Mouse (Mus musculus): Measurements from ENCODE around the gene Ppp1r14c. TPM values are rescaled to one million over a fixed set of nuclear protein-coding genes. Genes with fewer than 3 reads are reported as not detected.

Gene Ppp1r14c
- polyA plus RNA-seq, 1 experiment from 2014 or later, result 27.0 TPM

- ATAC-seq (ENCODE audit: low FRiP score, low read depth), result peak; percentile 54
Observed at GRCm38 (mm10) chr10:3507484-3508221, 141.8 kb downstream of the Ppp1r14c start.

GRCm38 (mm10) chr10:3508222-3508588 is 142.3 kb downstream of the Ppp1r14c start:
- H3K9me3 ChIP-seq, result no peaks in the 10 kb centered on the region
- H3K27ac ChIP-seq, result no peak overlapping the region
- no peaks in the 10 kb centered on the region for H3K27me3 ChIP-seq (replicated peaks)
- no peak for ATAC-seq (ENCODE audit: low FRiP score, low read depth)
- 0 out of 2 replicates have a peak, but pooled peaks cover 3% of the 10 kb centered on the region for H3K4me1 ChIP-seq
- H3K4me3 ChIP-seq, result no peak overlapping the region
- no peaks in the 10 kb centered on the region for H3K36me3 ChIP-seq
- no peak overlapping the region for H3K9ac ChIP-seq
- WGBS, result 77% methylated on average over 2 of the region's 2 CpGs
- no peak overlapping the region for H3K4me2 ChIP-seq (replicated peaks)

More at GRCm38 (mm10) chr10:3507484-3508221, 141.8 kb downstream of the Ppp1r14c start:
- H3K4me2 ChIP-seq (replicated peaks), result no peak overlapping the region
- H3K9ac ChIP-seq, result no peak overlapping the region
- 0 out of 2 replicates have a peak, but pooled peaks cover 3% of the 10 kb centered on the region for H3K4me1 ChIP-seq
- no peak overlapping the region for H3K27ac ChIP-seq
- no peaks in the 10 kb centered on the region for H3K9me3 ChIP-seq
- no peaks in the 10 kb centered on the region for H3K27me3 ChIP-seq (replicated peaks)
- no peak overlapping the region for H3K4me3 ChIP-seq
- no peaks in the 10 kb centered on the region for H3K36me3 ChIP-seq
- 57% methylated on average over 8 of the region's 8 CpGs for WGBS

GRCm38 (mm10) chr10:3508746-3509145 is 142.9 kb downstream of the Ppp1r14c start:
- H3K9me3 ChIP-seq, result no peaks in the 10 kb centered on the region
- ATAC-seq (ENCODE audit: low FRiP score, low read depth), result no peak
- WGBS, result 66% methylated on average over 2 of the region's 2 CpGs

GRCm38 (mm10) chr10:3509663-3510277 is 143.9 kb downstream of the Ppp1r14c start:
- no peaks in the 10 kb centered on the region for H3K36me3 ChIP-seq
- H3K4me2 ChIP-seq (replicated peaks), result no peak overlapping the region
- no peak overlapping the region for H3K4me3 ChIP-seq
- 82% methylated on average over 7 of the region's 7 CpGs for WGBS
- H3K4me1 ChIP-seq, result 0 out of 2 replicates have a peak, but pooled peaks cover 3% of the 10 kb centered on the region
- H3K27me3 ChIP-seq (replicated peaks), result no peaks in the 10 kb centered on the region
- ATAC-seq (ENCODE audit: low FRiP score, low read depth), result no peak
- H3K9me3 ChIP-seq, result no peaks in the 10 kb centered on the region
- H3K27ac ChIP-seq, result no peak overlapping the region
- H3K9ac ChIP-seq, result no peak overlapping the region

More at GRCm38 (mm10) chr10:3508746-3509145, 142.9 kb downstream of the Ppp1r14c start:
- H3K27me3 ChIP-seq (replicated peaks), result no peaks in the 10 kb centered on the region
- no peaks in the 10 kb centered on the region for H3K36me3 ChIP-seq
- 0 out of 2 replicates have a peak, but pooled peaks cover 3% of the 10 kb centered on the region for H3K4me1 ChIP-seq
- H3K27ac ChIP-seq, result no peak overlapping the region
- H3K4me2 ChIP-seq (replicated peaks), result no peak overlapping the region
- no peak overlapping the region for H3K9ac ChIP-seq
- H3K4me3 ChIP-seq, result no peak overlapping the region

GRCm38 (mm10) chr10:3510486-3510885 is 144.6 kb downstream of the Ppp1r14c start:
- H3K36me3 ChIP-seq, result no peaks in the 10 kb centered on the region
- no peak overlapping the region for H3K9ac ChIP-seq
- no peak overlapping the region for H3K4me3 ChIP-seq
- no peak overlapping the region for H3K4me2 ChIP-seq (replicated peaks)
- H3K4me1 ChIP-seq, result 0 out of 2 replicates have a peak, but pooled peaks cover 3% of the 10 kb centered on the region
- no peak overlapping the region for H3K27ac ChIP-seq
- no peaks in the 10 kb centered on the region for H3K27me3 ChIP-seq (replicated peaks)
- whole genome bisulfite sequencing, result 85% methylated on average over 3 of the region's 3 CpGs
- no peak for ATAC-seq (ENCODE audit: low FRiP score, low read depth)
- no peaks in the 10 kb centered on the region for H3K9me3 ChIP-seq

GRCm38 (mm10) chr10:3511401-3511800 is 145.5 kb downstream of the Ppp1r14c start:
- no peaks in the 10 kb centered on the region for H3K27me3 ChIP-seq (replicated peaks)
- H3K36me3 ChIP-seq, result no peaks in the 10 kb centered on the region
- H3K4me2 ChIP-seq (replicated peaks), result no peak overlapping the region
- H3K4me3 ChIP-seq, result no peak overlapping the region
- ATAC-seq (ENCODE audit: low FRiP score, low read depth), result no peak
- 0 out of 2 replicates have a peak, but pooled peaks cover 3% of the 10 kb centered on the region for H3K4me1 ChIP-seq
- H3K9ac ChIP-seq, result no peak overlapping the region
- no peaks in the 10 kb centered on the region for H3K9me3 ChIP-seq
- H3K27ac ChIP-seq, result no peak overlapping the region
- 68% methylated on average over 3 of the region's 3 CpGs for WGBS

- H3K9ac ChIP-seq, result no peak overlapping the region
- no peaks in the 10 kb centered on the region for H3K36me3 ChIP-seq
- 68% methylated on average over 8 of the region's 8 CpGs for WGBS
- 0 out of 2 replicates have a peak, but pooled peaks cover 3% of the 10 kb centered on the region for H3K4me1 ChIP-seq
- no peak overlapping the region for H3K27ac ChIP-seq
- no peak overlapping the region for H3K4me2 ChIP-seq (replicated peaks)
- no peaks in the 10 kb centered on the region for H3K27me3 ChIP-seq (replicated peaks)
- no peaks in the 10 kb centered on the region for H3K9me3 ChIP-seq
- ATAC-seq (ENCODE audit: low FRiP score, low read depth), result no peak
- H3K4me3 ChIP-seq, result no peak overlapping the region
Observed at GRCm38 (mm10) chr10:3512620-3513305, 146.9 kb downstream of the Ppp1r14c start.

GRCm38 (mm10) chr10:3513947-3514346 is 148.1 kb downstream of the Ppp1r14c start:
- Histone ChIP-seq H3K27ac (no peak overlapping the region), H3K4me1 (no peaks in the 10 kb centered on the region), H3K9me3 (no peaks in the 10 kb centered on the region), H3K27me3 (replicated peaks) (no peaks in the 10 kb centered on the region), H3K4me2 (replicated peaks) (no peak overlapping the region), H3K9ac (no peak overlapping the region), H3K36me3 (no peaks in the 10 kb centered on the region), H3K4me3 (no peak overlapping the region)
- no peak for ATAC-seq (ENCODE audit: low FRiP score, low read depth)
- WGBS, result 81% methylated on average over 6 of the region's 6 CpGs

Small RNA genes lying within 50 kb of the gene (microRNA-seq; reads per million reads assigned to microRNA genes)
- gene Gm24482, result not detected

Other genes starting within 250 kb of the Ppp1r14c start
- gene H60c, start 98.3 kb upstream of the Ppp1r14c start, polyA plus RNA-seq (2016; fragmentation: Nextera tagmentation; extraction: Ambion mirVana), result not detected in 2 replicates
- not detected in 2 replicates for gene Iyd, start 174.2 kb downstream of the Ppp1r14c start, polyA plus RNA-seq (2016; fragmentation: Nextera tagmentation; extraction: Ambion mirVana)

All from neural tube, embryonic 12.5 days (tissue).